Mouse (Mus musculus) embryonic stem cell, embryonic (primary cell): ENCODE results near the gene Zdhhc1.

Source experiments
- CTCF ChIA-PET, 4 experiments: fragments of 300-600 bp in 2 of 4; fragments of 350-600 bp in 2 of 4; sonication (Branson Sonifier 250); formaldehyde crosslinking; loops; one replicate each; lab custom pipeline; 2022; ENCODE audit warnings: inconsistent platforms in 2 of 4; lab: Charles Lee
- POLR2A ChIA-PET, 4 experiments: fragments of 300-600 bp in 2 of 4; fragments of 350-600 bp in 2 of 4; sonication (Branson Sonifier 250); formaldehyde crosslinking; loops; one replicate each; lab custom pipeline; 2022; ENCODE audit warnings: antibody characterized with exemption in 4 of 4, inconsistent platforms in 1 of 4; lab: Charles Lee

The Zdhhc1 gene

DNA sequence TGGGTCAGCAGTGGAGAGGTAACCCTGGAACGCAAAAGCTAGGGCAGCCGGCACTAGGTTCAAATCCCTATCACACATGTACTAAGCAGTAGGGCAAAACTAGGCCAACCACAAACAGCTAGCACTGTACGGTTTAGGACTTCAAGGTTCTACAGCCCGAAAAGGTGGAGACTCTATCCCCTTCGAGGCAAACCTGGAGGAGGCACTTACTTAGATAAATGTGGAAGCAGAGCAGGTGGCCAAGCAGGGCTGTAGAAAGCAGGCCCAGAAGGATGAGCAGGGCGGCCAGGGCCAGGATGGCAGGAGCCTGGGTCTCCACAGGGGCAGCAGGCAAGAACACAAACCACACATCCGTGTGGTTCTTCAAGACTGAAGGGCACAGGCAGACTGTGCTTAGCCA, 20.5 kb downstream of the Zdhhc1 start:
- ChIA-PET CTCF (interaction anchor here (0.6 to 10.4 kb wide), 21 partner anchors 9 to 216 kb away, joined by 3 to 90 read pairs (median 4); partner anchors contain the start of genes Fhod1 (in 1 of the 4) and Slc9a5 (in 1 of the 4)), POLR2A (interaction anchor here in 2 of 4 experiments (0.7 to 2.6 kb wide), 7 partner anchors 19 to 96 kb away, joined by 3 to 9 read pairs (median 4); no protein-coding TSS in a partner anchor)

DNA sequence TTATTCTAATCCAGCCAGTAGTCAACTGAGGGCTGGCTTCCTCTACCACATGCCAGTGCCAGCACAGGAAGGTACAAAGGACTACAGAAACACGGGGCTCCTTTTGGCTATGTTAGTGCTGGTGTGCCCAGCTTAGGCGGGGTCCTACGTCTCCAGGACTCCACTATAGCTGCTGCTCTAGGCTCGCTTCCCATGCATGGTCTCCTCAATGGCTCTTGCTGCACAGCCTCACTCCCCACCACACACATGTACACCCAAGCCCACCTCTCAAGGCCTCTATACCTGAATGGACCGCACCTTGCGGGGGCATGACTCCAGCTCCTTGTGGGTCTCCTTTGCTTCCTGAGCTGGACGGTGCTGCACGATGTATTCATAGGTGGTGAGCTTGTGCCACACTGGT, 21.0 kb downstream of the Zdhhc1 start:
- POLR2A ChIA-PET: interaction anchor here in 1 of 4 experiments (0.9 to 1.2 kb wide), 2 partner anchors 19 to 40 kb away, joined by 3 read pairs; no protein-coding TSS in a partner anchor
- CTCF ChIA-PET: interaction anchor here (0.6 to 10.4 kb wide), 10 partner anchors 9 to 216 kb away, joined by 3 to 90 read pairs (median 4); no protein-coding TSS in a partner anchor

DNA sequence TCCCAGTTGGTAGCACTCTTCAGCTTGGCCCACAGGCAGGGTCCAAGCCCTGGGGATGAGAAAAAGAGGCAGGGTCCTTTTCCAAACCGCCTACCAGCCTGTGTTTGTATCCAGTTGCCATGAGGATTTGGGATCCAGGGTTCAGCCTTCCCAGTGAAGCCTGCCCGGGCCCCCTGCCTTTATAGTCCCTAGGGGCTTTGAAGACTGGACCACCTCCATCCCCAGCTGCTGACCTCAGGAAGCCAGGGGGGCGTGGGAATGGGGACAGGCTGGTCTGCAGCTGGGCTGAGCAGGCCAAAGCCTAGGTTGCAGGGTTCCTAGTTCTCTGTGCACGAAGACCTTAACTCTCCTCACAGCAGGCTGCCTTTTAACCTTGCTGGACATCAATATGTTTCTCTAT, 21.4 kb downstream of the Zdhhc1 start:
- ChIA-PET POLR2A (interaction anchor here in 2 of 4 experiments (0.9 to 1.9 kb wide), 5 partner anchors 12 to 42 kb away, joined by 3 to 8 read pairs (median 3); no protein-coding TSS in a partner anchor), CTCF (interaction anchor here in 3 of 4 experiments (1.0 to 10.4 kb wide), 9 partner anchors 7 to 215 kb away, joined by 3 to 90 read pairs (median 5); no protein-coding TSS in a partner anchor)

DNA sequence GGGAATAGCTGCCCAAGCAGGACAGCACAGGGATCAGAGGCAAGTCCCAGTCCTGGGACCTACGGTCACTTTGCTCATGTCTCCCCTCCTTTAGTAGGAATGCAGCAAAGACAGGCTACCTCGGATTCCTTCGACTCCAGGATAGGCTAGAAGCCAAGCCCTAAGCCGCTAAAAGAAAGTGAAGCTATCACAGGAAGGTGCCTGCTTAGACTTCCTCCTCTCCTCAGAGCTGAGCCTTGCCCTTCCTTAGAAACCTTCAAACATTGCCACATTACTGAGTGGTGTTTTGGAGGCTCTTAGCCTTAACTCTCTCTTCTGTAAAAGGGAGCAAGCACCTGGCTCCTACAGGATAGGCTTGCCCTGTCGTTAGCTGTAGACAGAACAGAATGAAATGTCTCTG, 22.0 kb downstream of the Zdhhc1 start:
- POLR2A ChIA-PET: interaction anchor here in 3 of 4 experiments (0.5 to 1.9 kb wide), 12 partner anchors 9 to 127 kb away, joined by 3 to 8 read pairs (median 3); partner anchors contain the start of genes Fhod1 (in 1 of the 3) and Slc9a5 (in 1 of the 3)
- CTCF ChIA-PET: interaction anchor here (0.7 to 9.9 kb wide), 8 partner anchors 7 to 215 kb away, joined by 3 to 90 read pairs (median 4); no protein-coding TSS in a partner anchor

DNA sequence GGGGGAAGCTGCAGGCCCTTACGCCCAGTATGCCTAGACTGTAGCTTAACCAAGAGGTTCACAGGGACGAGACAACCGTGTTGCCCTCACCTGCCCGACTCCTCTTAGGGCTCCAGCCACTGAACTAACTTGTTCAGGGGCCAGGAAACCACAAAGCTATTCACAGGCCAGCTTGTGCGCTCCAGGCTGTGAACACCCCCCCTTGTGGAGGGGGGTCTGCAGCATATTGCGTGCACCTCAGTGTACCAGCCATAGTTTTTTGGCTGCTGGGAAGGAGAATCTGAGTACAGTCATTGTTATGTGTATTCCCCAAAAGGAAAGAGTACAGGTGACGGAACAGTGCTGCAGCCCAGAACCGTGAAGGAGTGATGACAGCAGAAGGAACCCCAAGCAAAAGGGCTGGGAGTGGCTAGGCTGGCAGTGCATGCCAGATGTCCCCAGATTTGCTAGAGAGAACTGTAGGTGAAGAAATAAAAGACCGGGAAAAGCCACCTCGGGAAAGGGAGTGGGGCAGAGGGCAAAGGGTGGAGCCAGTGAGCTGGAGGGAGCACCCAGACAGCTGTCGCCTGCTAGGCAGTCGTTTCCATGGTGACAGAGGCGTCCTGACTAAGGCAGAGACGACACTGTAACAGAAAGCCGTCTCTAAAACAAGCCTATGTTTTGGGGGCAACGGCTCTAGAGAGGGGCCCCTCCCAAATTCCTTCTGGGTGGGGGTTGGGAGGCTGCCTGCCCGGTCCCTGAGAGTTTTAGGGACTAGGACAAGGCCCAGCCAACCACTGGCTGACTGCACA, 22.7 kb downstream of the Zdhhc1 start:
- ChIA-PET CTCF (interaction anchor here (0.6 to 9.9 kb wide), 10 partner anchors 8 to 100 kb away, joined by 3 to 90 read pairs (median 8); no protein-coding TSS in a partner anchor), POLR2A (interaction anchor here in 3 of 4 experiments (0.5 to 5.9 kb wide), 21 partner anchors 6 to 162 kb away, joined by 3 to 63 read pairs (median 3); partner anchors contain the start of genes Ctcf (in 1 of the 3), Fhod1 (in 1 of the 3), Kctd19 (in 1 of the 3) and Lrrc36 (in 1 of the 3))

DNA sequence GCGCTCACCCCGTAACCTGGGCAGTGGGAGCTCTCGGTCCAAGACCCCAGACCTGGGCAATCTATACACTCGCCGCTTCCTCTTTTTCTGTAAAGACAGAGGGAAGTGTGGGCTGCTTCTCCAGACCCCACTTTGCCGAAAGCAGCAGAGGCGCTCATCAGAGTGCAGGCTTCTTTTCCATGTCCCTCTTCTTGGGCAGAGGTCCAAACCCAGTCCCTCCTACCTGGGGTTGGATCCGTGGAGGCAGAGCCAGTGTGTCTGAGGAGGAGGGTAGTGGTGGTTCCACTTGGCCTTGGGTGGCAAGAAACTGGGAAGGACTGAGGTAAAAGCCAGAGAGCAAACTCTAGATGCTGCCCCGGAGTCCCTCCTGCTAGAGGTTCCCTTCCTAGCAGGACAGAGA, 23.7 kb downstream of the Zdhhc1 start:
- ChIA-PET POLR2A (interaction anchor here in 3 of 4 experiments (0.6 to 5.9 kb wide), 12 partner anchors 7 to 427 kb away, joined by 3 to 63 read pairs (median 4); partner anchors contain the start of genes Fhod1 (in 1 of the 3), Kctd19 (in 1 of the 3), Lrrc36 (in 1 of the 3) and Pskh1 (in 1 of the 3)), CTCF (interaction anchor here (0.9 to 9.9 kb wide), 10 partner anchors 8 to 103 kb away, joined by 3 to 90 read pairs (median 8); no protein-coding TSS in a partner anchor)

DNA sequence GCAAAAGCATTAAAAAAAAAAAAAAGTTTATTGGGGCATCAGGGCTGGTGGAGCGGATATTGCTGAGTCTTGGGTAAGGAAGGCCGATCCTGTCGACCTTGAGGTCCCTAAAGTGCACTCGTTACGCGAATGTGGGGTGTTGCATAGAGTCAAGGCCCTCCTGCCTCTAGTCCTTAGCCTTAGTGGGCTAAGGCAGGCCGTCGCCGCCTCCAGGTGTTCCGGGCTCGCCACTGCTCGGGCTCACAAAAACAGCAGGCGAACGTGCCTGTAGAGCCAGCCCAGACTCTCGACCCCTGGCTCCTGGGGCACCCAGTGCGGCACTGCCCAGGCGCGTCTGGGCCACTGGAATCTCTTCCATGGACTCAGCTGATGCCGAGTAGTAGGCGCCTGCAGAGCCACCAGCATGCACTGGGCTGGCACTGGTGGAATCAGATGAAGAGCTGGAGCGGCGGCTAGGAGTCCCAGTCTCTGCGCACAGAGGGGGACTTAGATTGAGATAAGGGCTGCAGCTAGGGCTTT, 24.2 kb downstream of the Zdhhc1 start:
- ChIA-PET POLR2A (interaction anchor here in 3 of 4 experiments (0.6 to 5.9 kb wide), 12 partner anchors 8 to 428 kb away, joined by 3 to 63 read pairs (median 4); partner anchors contain the start of gene Pskh1 (in 1 of the 3)), CTCF (interaction anchor here (0.9 to 9.9 kb wide), 10 partner anchors 8 to 104 kb away, joined by 3 to 90 read pairs (median 8); no protein-coding TSS in a partner anchor)

DNA sequence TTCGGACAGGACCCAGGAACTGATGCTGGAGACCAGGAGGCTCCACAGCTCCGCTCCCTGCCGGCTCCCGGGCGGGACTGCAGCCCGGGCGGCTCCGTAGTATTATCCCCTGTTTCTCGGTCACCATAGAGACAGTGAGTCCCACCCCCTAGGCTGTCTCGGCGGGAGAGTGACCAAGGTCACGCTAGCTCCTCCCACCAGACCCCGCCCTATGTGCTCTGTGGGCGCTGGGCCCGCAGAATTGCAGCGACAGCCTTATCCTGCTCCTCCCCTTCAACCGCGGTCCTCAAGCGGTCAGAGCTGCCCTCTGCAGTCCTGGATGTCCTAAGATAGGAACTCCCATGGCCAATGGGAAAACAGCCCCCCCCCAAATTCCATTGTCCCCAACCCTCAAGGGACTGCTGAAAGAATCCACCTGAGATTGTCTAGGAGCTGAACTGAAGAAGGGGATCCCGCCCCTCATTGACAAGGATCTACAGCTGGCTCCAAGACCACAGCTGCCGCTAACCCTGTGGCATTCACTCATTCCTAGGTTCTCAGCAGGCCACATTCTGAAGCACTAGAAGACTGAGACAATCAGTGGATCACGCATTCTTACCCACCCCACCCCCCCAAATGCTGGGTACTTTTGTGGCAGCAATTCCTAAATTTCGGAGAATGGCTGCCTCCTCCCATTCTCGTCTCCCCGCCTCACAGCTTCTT, 25.2 kb downstream of the Zdhhc1 start, which contains the start of gene Tppp3:
TSS of gene Tppp3 (minus strand) at position 213 of the 702 bp plus-strand sequence.
- CTCF ChIA-PET: interaction anchor here (0.6 to 5.5 kb wide), 64 partner anchors 9 to 459 kb away, joined by 3 to 80 read pairs (median 4); partner anchors contain the start of genes 4931428F04Rik (in 1 of the 4), Acd (in 1 of the 4), Atp6v0d1 (in 1 of the 4) and E2f4 (in 1 of the 4)
- POLR2A ChIA-PET: interaction anchor here (0.6 to 5.9 kb wide), 73 partner anchors 8 to 1080 kb away, joined by 3 to 63 read pairs (median 4); partner anchors contain the start of genes Fhod1 (in 2 of the 4), Slc9a5 (in 2 of the 4), 4931428F04Rik (in 1 of the 4) and Acd (in 1 of the 4)

DNA sequence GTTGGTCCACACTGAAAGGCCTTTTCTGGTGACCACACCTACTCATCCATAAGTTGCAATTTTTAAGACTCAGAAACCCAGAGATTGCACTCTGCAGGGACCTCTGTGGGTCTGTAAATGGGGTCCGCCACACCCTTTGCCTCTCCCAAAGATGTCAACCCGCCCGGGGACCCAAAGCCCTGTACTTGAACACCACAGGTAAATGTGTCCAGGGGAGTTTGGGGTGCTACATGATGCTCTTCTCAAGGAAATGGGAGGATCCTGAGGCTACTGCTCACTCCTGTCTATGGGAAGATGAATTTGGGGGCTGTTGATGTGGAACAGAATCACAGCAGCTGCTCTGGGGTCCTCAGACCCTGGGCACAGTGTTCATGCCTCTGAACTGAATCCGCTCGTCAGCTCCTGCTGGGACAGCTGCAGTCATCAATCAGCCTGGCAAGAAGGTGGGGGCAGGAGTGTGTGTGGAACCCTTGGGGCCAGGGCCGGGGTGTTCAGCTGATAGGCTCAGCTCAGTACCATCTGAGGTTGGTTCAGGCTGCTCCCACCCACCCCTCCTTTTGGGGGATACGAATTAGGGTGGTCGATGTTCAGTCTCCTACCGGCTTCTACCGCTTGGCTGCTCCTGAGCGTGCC, 25.9 kb downstream of the Zdhhc1 start:
- POLR2A ChIA-PET: interaction anchor here (0.6 to 5.9 kb wide), 62 partner anchors 7 to 541 kb away, joined by 3 to 63 read pairs (median 4); partner anchors contain the start of genes Fhod1 (in 2 of the 4), Slc9a5 (in 2 of the 4), 4931428F04Rik (in 1 of the 4) and Acd (in 1 of the 4)
- CTCF ChIA-PET: interaction anchor here (0.5 to 5.5 kb wide), 61 partner anchors 7 to 460 kb away, joined by 3 to 80 read pairs (median 4); partner anchors contain the start of genes 4931428F04Rik (in 1 of the 4), Acd (in 1 of the 4), Atp6v0d1 (in 1 of the 4) and E2f4 (in 1 of the 4)

DNA sequence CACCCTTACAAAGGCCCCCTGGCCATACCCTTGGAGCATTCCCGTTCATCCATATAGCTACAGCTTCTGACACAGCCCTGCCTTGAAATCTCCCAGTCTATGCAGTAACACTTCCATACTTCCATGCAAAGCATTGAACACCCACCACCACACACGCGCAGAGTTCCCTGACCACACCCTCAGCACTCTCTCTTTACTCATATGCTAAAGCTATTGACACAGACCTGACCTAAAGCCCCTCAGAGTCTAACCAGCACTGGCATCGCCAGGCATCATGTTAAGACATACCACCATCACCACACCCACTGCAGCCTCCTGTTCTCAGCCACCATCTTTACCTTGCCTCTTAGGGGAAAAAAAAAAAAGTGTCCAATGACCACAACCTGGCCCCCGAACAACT, 26.4 kb downstream of the Zdhhc1 start:
- CTCF ChIA-PET: interaction anchor here (0.5 to 5.5 kb wide), 28 partner anchors 8 to 172 kb away, joined by 3 to 80 read pairs (median 4); partner anchors contain the start of gene E2f4 (in 1 of the 4)

DNA sequence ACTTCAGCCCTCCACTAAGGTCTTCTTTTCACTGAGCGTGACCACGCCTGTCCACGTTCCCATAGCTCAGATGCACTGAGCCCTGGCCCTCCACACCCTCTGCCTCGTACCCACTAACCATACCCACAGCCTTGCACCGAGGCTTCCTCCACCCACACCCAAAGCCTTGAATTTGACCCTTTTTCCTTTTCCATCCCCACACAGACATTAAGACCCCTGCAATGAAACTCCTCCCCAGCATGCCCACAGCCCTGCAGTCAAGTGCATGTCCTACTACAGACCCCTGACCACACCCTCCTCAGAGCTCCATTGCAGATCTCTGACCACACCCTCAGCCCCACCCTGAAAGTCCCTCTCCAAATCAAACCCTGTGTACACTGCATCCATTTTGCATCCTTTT, 26.9 kb downstream of the Zdhhc1 start:
- POLR2A ChIA-PET: interaction anchor here in 3 of 4 experiments (0.5 to 5.9 kb wide), 18 partner anchors 9 to 494 kb away, joined by 3 to 63 read pairs (median 4); partner anchors contain the start of genes 4931428F04Rik (in 1 of the 3) and Hsd11b2 (in 1 of the 3)
- CTCF ChIA-PET: interaction anchor here (0.5 to 5.5 kb wide), 14 partner anchors 7 to 95 kb away, joined by 3 to 80 read pairs (median 4); no protein-coding TSS in a partner anchor

More for the DNA sequence above, 26.4 kb downstream of the Zdhhc1 start:
- POLR2A ChIA-PET: interaction anchor here (0.5 to 5.9 kb wide), 22 partner anchors 9 to 494 kb away, joined by 3 to 63 read pairs (median 4); partner anchors contain the start of genes 4931428F04Rik (in 1 of the 4), E2f4 (in 1 of the 4), Fhod1 (in 1 of the 4) and Hsd11b2 (in 1 of the 4)

DNA sequence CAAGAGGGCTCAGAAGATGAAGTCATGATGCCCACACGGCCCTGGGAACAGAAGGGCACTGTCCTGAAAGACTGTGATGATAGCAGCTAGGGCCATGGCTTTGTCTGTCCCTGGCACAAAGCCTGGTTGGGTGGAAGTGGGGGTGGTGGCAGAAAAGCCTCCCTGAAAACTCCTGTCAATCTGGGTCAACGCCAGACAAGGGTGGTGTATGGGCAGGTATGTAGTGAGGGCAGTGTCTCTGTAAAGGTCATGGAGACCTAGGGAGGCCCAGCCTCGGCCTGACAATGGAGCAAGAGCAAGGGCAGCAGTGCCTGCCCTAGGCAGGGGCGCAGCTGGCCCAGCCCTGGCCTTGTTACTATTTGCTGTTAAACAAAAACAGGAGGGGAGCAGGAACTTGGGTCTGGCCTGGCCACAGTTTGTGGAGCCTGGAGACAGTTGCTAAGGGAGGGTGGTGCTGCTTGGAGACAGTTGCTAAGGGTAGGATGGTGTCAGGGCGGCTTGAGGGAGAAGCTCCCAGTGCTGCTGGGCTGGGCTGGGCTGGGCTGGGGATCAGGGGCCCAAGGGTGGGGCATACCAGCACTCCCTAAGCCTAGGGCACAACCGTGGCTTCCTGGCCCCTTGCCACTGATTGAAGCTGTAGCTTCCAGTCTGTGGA, 27.5 kb downstream of the Zdhhc1 start:
- POLR2A ChIA-PET: interaction anchor here in 3 of 4 experiments (0.5 to 5.9 kb wide), 12 partner anchors 8 to 495 kb away, joined by 3 to 63 read pairs (median 4); partner anchors contain the start of gene 4931428F04Rik (in 1 of the 3)
- CTCF ChIA-PET: interaction anchor here (0.6 to 3.3 kb wide), 15 partner anchors 8 to 95 kb away, joined by 3 to 37 read pairs (median 4); no protein-coding TSS in a partner anchor

DNA sequence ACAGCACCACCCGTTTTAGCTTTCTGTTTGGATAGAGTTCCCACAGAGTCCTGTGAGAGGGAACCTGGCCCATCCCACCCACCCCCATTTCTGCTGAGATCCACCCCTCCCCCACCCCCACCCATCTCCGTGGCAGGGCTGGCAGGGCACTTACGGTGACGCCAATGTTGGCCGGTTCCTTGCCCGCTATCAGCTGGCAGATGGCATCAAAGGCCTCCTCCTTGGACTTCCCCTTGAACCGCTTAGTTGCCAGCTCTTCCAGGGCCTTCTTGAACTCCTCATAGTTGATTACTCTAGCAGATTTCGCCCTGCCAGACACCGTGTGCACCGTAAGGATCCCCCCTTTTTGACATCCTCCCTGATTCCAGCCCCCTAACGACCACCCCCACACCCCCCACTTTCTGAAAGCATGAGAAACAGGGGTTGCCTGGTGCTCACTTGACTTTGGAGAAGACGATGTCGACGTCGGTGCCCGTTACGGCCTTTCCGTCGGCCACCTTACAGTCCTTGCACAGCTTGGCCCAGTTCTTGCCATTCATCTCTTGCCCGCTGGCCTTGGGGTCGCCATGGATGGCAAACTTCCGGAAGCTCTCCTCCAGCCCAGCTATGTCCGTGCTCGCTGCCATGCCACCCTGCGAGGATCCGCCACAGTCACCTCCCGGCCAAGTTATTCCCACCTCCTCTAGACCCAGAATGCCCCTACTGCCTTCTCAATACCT, 28.5 kb downstream of the Zdhhc1 start:
- ChIA-PET POLR2A (interaction anchor here in 2 of 4 experiments (0.7 to 5.9 kb wide), 5 partner anchors 8 to 175 kb away, joined by 4 to 63 read pairs (median 4); no protein-coding TSS in a partner anchor), CTCF (interaction anchor here in 2 of 4 experiments (0.8 to 1.5 kb wide), 4 partner anchors 11 to 29 kb away, joined by 3 to 8 read pairs (median 4); no protein-coding TSS in a partner anchor)

DNA sequence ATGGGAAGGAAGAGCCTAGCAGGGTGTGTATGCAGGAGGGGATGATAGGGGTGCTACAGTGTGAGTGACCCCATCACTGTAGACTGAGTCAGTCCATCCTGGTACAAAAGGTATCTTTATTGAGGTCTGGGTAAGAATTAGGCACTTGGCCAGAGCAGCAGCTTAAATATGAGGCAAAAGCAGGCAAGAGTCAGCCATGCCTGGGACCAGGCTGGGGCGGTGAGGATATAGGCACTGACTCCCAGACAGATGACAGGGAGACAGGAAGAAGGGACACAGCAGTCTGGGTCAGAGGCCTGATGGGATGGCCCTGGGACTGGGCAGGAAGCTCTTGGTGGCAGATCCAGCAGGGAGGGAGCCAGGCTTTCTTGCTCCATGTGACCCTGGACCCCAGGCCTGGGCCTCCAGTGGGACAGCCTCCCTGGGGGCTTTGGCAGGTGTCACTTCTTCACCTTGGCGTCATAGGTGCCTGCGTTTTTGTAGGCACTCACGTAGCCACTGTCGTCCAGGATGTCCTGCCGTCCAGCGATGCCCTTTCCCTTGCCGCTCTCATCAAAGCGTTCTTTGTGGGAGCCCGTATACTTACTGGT, 29.2 kb downstream of the Zdhhc1 start:
- ChIA-PET CTCF (interaction anchor here in 2 of 4 experiments (0.8 to 1.5 kb wide), 4 partner anchors 10 to 28 kb away, joined by 3 to 8 read pairs (median 4); no protein-coding TSS in a partner anchor), POLR2A (interaction anchor here in 1 of 4 experiments (1.0 to 1.3 kb wide), 3 partner anchors 12 to 24 kb away, joined by 4 read pairs; no protein-coding TSS in a partner anchor)
